Mouse (Mus musculus): ENCODE results near the gene Il1r1. TPM values are rescaled to one million over a fixed set of nuclear protein-coding genes. Genes with fewer than 3 reads are reported as not detected.
"Not testable (repeated sequence)": the region's sequence is repeated elsewhere in the genome, so short reads cannot be mapped to it uniquely, and the experiment has no call there.

Gene Il1r1
- polyA plus RNA-seq, 1 experiment, result 72.2 TPM

DNA sequence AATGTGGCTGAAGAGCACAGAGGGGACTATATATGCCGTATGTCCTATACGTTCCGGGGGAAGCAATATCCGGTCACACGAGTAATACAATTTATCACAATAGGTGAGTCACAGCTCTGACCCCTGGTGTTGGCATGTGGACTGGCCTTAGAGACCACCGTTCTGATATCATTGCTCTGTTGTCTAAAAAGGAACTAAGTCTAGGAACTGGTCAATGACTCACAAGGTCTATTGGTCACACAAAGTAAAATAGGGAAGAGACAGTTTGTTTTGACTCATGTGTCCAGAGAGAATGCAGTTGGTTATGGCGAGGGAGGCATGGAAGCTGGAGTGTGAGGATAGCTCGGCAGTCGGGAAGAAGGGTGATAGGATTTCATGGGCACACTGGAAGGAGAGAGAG, 69.9 kb downstream of the Il1r1 start:
- H3K4me3 ChIP-seq (ENCODE audit: insufficient read depth, low read length), result no peak overlapping the region
- TF ChIP-seq CTCF (IDR thresholded peaks at IDR 0.05; ENCODE audit: borderline replicate concordance, insufficient read depth, low read length), result no peak
- no peak for TF ChIP-seq POLR2A (IDR thresholded peaks at IDR 0.05; ENCODE audit: low read depth, low read length)
- H3K4me1 ChIP-seq (ENCODE audit: control insufficient read depth, insufficient read depth, low read length), result no peaks in the 10 kb centered on the region
- no peak overlapping the region for H3K27ac ChIP-seq (ENCODE audit: insufficient read depth, low read length)

DNA sequence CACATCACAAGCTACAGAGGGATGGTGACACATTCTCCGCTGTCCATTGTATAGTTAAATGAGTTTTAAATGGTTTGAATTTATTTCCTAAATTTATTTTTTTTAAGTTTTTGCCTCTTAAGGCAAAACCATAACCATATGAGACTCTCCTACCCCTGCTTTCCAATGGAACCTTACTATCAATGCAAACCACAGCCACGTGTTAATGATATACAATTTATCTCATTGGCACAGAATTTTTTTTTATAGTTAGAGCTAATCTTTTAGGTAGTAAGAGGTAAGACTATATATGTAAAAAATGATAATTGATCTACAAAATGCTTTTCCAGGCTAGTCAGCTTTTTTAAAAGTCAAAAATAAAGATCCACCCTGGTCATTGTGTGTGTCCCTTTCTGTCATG, 73.2 kb downstream of the Il1r1 start:
- TF ChIP-seq CTCF (IDR thresholded peaks at IDR 0.05; ENCODE audit: borderline replicate concordance, insufficient read depth, low read length), result no peak
- no peak for TF ChIP-seq POLR2A (IDR thresholded peaks at IDR 0.05; ENCODE audit: low read depth, low read length)
- no peak overlapping the region for H3K27ac ChIP-seq (ENCODE audit: insufficient read depth, low read length)
- no peaks in the 10 kb centered on the region for H3K4me1 ChIP-seq (ENCODE audit: control insufficient read depth, insufficient read depth, low read length)
- no peak overlapping the region for H3K4me3 ChIP-seq (ENCODE audit: insufficient read depth, low read length)

DNA sequence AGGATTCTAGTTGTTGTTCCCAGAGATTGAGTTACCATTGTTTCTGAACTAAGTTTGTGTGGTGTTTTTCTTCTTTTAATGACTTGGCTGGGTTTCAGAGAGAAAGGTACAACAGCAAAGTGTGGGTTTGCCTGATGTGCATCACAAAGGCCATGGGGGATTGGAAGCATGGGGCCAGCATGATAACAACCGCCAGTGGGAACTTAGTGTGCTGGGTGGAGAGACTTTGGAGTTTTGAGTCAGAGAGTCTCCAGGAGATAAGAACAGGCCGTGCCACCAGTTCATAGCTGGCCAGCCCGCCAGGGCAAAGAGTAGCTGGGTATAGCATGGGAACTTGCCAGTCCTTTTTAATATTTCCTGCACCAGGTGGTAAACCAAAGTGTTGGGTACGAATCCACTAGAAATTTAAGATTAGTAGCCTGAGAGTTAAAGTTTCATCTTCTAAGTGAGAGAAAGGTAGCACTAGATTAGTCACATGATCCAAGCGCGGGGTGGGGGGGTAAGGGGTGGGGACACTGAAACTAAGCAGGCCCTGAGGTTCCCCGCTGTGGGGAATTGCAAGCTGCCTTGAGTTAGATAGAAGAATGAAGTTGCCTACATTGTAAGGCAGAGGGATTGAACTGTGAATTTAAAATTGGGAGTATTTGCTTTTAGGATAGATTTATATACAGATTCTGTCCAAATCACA, 78.4 kb downstream of the Il1r1 start:
- no peak for TF ChIP-seq POLR2A (IDR thresholded peaks at IDR 0.05; ENCODE audit: low read depth, low read length)
- no peak for TF ChIP-seq CTCF (IDR thresholded peaks at IDR 0.05; ENCODE audit: borderline replicate concordance, insufficient read depth, low read length)
- no peaks in the 10 kb centered on the region for H3K4me1 ChIP-seq (ENCODE audit: control insufficient read depth, insufficient read depth, low read length)
- no peak overlapping the region for H3K4me3 ChIP-seq (ENCODE audit: insufficient read depth, low read length)
- no peak overlapping the region for H3K27ac ChIP-seq (ENCODE audit: insufficient read depth, low read length)

DNA sequence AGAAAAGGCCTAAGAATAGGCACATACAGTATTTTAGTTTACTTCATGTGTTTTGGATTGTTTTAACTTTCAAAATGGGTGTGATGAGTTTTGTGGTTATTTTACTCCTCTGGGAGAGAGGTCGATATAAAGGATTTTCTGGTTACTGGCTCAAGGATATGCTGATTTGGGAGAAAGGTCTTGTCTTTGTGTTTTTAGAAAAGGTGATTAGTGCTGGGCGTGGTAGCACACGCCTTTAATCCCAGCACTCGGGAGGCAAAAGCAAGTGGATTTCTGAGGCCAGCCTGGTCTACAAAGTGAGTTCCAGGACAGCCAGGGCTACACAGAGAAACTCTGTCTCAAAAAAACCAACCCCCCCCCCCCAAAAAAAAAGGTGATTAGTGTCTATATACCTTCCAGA, 79.4 kb downstream of the Il1r1 start:
- H3K4me3 ChIP-seq (ENCODE audit: insufficient read depth, low read length); H3K27ac ChIP-seq (ENCODE audit: insufficient read depth, low read length); H3K4me1 ChIP-seq (ENCODE audit: control insufficient read depth, insufficient read depth, low read length): not testable (repeated sequence)

DNA sequence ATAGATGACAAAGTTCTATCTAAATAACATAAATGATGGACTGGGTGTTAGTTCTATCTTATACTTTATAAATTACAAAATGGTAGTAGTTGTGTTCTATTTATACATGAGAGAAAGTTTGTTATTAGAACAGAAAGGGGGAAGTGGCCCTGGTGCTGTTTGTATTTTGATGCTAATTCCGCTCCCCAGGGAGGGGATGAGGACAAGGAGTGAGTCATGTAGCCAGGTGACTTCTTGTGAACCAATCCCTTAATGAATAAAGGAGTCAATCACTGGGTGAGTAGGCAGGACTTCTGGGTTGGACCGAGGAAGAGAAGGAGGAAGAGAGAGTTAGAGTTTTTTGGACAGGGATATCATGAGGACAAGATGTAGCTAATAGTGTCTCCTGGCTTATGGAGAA, 81.2 kb downstream of the Il1r1 start:
- Histone ChIP-seq H3K4me1 (ENCODE audit: control insufficient read depth, insufficient read depth, low read length) (no peaks in the 10 kb centered on the region), H3K4me3 (ENCODE audit: insufficient read depth, low read length) (no peak overlapping the region), H3K27ac (ENCODE audit: insufficient read depth, low read length) (no peak overlapping the region)
- TF ChIP-seq POLR2A (IDR thresholded peaks at IDR 0.05; ENCODE audit: low read depth, low read length) (no peak), CTCF (IDR thresholded peaks at IDR 0.05; ENCODE audit: borderline replicate concordance, insufficient read depth, low read length) (no peak)

DNA sequence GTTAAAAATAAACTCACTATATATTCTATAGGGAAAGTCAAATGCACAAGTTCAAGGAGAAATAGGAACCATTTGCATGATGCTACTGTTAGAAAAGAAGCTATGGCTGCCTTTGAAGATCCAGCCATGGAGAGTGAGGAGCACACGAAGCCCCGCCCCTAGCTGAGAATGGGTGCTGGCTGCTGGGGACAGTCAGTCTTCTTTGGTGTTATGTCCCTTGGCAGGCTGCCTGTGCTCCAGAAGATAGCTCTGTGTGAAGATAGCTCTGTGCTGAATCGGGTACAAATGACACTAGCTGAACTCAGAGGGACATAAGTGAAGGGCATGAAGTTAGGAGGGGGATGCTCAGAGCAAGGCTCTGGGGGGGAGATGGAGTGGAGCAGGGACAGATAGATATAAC, 86.2 kb downstream of the Il1r1 start:
- Histone ChIP-seq H3K4me3 (ENCODE audit: insufficient read depth, low read length) (no peak overlapping the region), H3K27ac (ENCODE audit: insufficient read depth, low read length) (no peak overlapping the region), H3K4me1 (ENCODE audit: control insufficient read depth, insufficient read depth, low read length) (no peaks in the 10 kb centered on the region)
- TF ChIP-seq CTCF (IDR thresholded peaks at IDR 0.05; ENCODE audit: borderline replicate concordance, insufficient read depth, low read length), result no peak
- TF ChIP-seq POLR2A (IDR thresholded peaks at IDR 0.05; ENCODE audit: low read depth, low read length), result no peak

DNA sequence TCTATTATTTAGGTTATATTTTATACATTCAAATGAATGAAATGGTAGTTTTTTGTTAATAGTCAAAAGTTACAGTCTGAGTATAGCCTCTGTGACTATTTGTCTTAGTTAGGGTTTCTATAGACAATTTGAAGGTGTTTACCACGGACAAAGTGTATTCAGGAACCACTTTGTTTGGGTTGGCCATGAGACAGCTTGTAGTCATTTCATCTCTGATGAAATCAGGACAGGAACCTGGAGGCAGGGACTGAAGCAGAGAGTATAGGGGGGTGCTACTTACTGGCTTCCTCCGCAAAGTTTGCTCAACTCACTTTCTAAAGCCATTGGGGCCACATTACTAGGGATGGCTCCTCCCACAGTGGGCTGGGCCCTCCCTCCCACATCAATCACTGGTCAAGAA, 86.7 kb downstream of the Il1r1 start:
- TF ChIP-seq CTCF (IDR thresholded peaks at IDR 0.05; ENCODE audit: borderline replicate concordance, insufficient read depth, low read length), result no peak
- TF ChIP-seq POLR2A (IDR thresholded peaks at IDR 0.05; ENCODE audit: low read depth, low read length), result no peak
- Histone ChIP-seq H3K27ac (ENCODE audit: insufficient read depth, low read length) (no peak overlapping the region), H3K4me3 (ENCODE audit: insufficient read depth, low read length) (no peak overlapping the region), H3K4me1 (ENCODE audit: control insufficient read depth, insufficient read depth, low read length) (no peaks in the 10 kb centered on the region)

DNA sequence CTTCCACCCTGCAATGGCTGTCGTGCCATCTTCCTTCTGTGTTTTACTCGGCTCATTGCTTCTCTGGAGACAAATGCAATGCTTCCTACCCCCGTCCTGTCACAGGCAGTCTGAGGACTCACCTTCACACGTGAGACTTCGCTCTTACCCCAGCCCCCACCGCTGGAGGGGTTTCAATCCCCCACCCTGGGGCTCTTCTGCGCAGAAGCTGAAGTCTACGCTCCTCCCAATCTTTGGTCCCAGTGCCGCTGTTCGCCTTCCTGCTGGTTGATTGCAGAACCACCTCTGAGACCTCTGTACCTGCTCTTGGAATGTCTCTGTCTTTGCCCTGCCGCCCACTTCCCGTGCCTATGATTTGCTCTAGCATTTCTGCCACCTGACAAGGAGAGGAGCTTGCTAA, 89.1 kb downstream of the Il1r1 start:
- Histone ChIP-seq H3K27ac (ENCODE audit: insufficient read depth, low read length) (no peak overlapping the region), H3K4me1 (ENCODE audit: control insufficient read depth, insufficient read depth, low read length) (no peaks in the 10 kb centered on the region), H3K4me3 (ENCODE audit: insufficient read depth, low read length) (no peak overlapping the region)
- no peak for TF ChIP-seq CTCF (IDR thresholded peaks at IDR 0.05; ENCODE audit: borderline replicate concordance, insufficient read depth, low read length)
- no peak for TF ChIP-seq POLR2A (IDR thresholded peaks at IDR 0.05; ENCODE audit: low read depth, low read length)

DNA sequence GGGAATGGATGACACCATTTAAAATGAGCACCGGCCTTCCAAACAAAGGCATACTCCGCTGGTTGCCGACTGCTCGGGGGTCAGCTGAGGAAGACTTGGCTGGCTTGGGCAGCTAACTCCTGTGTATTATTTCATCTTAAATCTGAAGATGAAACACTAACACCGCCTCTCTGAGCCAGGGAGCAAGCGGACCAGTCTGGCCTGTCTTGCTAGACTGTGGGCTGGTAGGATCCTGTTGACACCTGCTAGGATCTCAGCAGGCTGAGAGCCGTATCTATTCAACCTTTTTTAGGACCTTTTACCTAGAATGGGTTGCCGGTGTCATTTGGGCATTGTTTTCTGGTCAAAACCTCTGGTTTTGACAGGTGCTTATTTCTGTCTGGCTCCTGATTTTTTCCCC, 92.8 kb downstream of the Il1r1 start:
- Histone ChIP-seq H3K4me1 (ENCODE audit: control insufficient read depth, insufficient read depth, low read length) (no peaks in the 10 kb centered on the region), H3K27ac (ENCODE audit: insufficient read depth, low read length) (no peak overlapping the region), H3K4me3 (ENCODE audit: insufficient read depth, low read length) (no peak overlapping the region)
- no peak for TF ChIP-seq POLR2A (IDR thresholded peaks at IDR 0.05; ENCODE audit: low read depth, low read length)
- TF ChIP-seq CTCF (IDR thresholded peaks at IDR 0.05; ENCODE audit: borderline replicate concordance, insufficient read depth, low read length), result no peak

DNA sequence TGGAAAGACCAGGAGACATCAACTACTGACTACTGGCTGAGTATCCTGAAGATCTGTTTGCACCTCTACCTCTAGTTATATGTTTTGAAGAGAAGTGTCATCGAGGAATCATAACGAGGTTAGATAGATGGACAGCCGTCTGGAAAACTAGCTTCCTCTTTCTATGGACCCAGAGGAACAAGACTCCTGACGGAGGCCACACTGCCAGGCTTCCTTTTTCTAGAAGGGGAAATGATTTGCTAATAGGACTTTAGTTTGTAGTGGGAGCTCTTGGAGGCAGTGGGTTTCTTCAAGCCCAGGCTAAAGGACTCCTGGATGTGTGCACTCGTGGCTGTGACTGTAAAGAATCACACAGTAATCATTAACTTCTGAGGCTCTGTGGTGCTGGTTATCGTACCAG, 96.9 kb downstream of the Il1r1 start:
- H3K4me1 ChIP-seq (ENCODE audit: control insufficient read depth, insufficient read depth, low read length), result no peaks in the 10 kb centered on the region; the same call in 1 of the 2 replicates

DNA sequence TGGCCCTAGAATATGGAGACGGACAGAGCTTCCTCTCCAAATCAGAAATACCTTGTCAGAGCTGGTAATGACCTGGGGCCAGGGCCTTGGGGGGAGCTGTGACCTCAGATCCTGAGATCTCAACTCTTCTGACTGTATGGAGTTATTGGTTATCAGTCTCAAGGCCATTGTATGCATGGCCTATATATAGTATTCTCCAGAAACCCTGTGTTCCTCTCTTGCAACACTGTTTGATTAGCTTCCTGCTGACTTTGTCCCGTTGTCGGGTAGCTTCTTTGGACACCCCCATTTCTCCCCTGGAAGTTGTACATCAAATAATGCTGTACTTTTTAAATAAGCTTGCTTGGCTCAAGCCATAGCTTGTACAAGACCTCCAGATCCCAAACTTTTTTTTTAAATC, 97.7 kb downstream of the Il1r1 start:
- Histone ChIP-seq H3K27ac (ENCODE audit: insufficient read depth, low read length) (no peak overlapping the region), H3K4me3 (ENCODE audit: insufficient read depth, low read length) (no peak overlapping the region), H3K4me1 (ENCODE audit: control insufficient read depth, insufficient read depth, low read length) (no peaks in the 10 kb centered on the region; the same call in 1 of the 2 replicates)
- TF ChIP-seq CTCF (IDR thresholded peaks at IDR 0.05; ENCODE audit: borderline replicate concordance, insufficient read depth, low read length), result no peak
- no peak for TF ChIP-seq POLR2A (IDR thresholded peaks at IDR 0.05; ENCODE audit: low read depth, low read length)

More for the DNA sequence above, 96.9 kb downstream of the Il1r1 start:
- H3K27ac ChIP-seq (ENCODE audit: insufficient read depth, low read length), result no peak overlapping the region
- no peak overlapping the region for H3K4me3 ChIP-seq (ENCODE audit: insufficient read depth, low read length)
- TF ChIP-seq CTCF (IDR thresholded peaks at IDR 0.05; ENCODE audit: borderline replicate concordance, insufficient read depth, low read length), result no peak
- TF ChIP-seq POLR2A (IDR thresholded peaks at IDR 0.05; ENCODE audit: low read depth, low read length), result no peak
